Mouse (Mus musculus) kidney, postnatal 14 days (tissue): ENCODE data around the gene Psmg1.
"Not testable (repeated sequence)": the region's sequence is repeated elsewhere in the genome, so short reads cannot be mapped to it uniquely, and the experiment has no call there.

Experiments used
- DNase-seq: peaks from one replicate; pipeline ENCODE4 v3.0.0; 2022; ENCODE audit warnings: mixed read lengths

Gene Psmg1

GRCm38 (mm10) chr16:95990462-95991121 lies at the start of gene Psmg1:
Gene Psmg1, minus strand, starts transcription at chr16:95990960.
- peak; percentile 98 for DNase-seq

GRCm38 (mm10) chr16:96039538-96039937 lies 48.8 kb upstream of the Psmg1 start:
- no peak for DNase-seq

- DNase-seq: no peak
Observed at GRCm38 (mm10) chr16:96034473-96034872, 43.7 kb upstream of the Psmg1 start.

- no peak for DNase-seq
Observed at GRCm38 (mm10) chr16:96032368-96033043, 41.7 kb upstream of the Psmg1 start.

DNA sequence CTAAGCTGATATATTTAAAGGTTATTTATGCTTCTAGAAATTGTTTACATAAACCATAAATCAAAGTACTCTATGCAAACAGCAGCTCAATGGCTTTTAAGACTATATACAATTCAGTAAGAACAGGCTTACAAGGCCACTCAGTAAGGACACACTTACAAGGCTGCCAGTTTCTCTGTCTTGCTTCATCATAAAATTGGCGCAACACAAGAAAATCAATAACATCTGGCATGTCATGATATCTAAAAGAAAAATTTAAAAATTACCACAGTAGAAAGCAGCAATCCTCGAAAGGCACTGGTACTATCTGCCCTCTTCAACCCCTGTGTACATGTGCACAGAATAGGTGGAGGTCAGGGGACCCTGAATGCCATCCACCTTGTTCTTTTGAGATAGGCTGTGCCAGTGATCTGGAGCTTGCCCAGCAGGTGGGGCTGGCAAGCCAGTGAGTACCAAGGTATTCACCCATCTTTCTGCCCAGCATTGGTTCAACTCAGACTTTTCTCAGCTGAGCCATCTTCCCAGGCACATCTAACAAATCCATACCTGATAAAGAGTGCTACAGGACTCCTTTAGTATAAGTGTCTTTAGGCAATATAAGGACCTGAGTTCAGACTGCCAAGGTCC lies 39.8 kb upstream of the Psmg1 start:
- peak; percentile 27 for DNase-seq

GRCm38 (mm10) chr16:96026256-96026655 lies 35.5 kb upstream of the Psmg1 start:
- DNase-seq: no peak

DNA sequence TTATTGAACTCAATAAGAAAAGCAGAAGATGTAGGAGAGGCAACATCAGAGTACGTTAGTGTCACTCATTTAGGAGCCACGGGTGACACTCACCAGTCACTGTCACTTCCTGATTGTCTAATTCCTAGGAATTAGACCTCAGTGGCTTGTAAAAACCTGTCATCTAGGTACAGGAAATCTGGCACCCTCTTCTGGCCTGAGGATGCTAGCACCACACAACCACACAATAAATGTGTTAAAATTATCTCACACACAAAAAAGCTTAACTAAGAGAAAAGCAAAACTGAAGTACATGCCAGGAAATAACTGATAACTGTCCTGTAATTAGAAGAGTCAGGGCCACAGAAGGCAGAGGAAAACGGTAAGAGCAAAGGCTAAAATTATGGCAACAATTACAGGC lies 34.5 kb upstream of the Psmg1 start:
- DNase-seq: no peak

GRCm38 (mm10) chr16:96021045-96021444 lies 30.3 kb upstream of the Psmg1 start:
- DNase-seq: no peak

- not testable (repeated sequence) for DNase-seq
Observed at GRCm38 (mm10) chr16:96009124-96009523, 18.4 kb upstream of the Psmg1 start.

DNA sequence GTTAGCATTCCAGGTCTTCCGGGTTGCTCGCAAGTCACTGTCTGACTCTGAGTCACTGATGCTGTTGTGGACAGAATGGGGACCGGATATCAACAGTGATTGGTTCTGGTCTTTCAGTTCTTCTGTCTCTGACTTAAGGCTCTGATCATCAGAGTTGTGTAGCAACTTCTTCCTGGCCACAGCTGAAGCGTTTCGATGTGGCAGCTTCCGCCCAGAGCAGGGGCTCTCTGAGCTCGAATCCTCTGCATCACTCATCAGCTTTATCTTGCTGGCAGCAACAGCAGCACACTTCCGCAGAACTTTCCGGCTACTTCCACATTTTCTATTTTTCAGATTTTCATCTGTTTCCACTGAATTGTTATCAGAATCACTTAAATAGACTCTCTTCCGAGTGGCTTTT lies 13.5 kb upstream of the Psmg1 start:
- not testable (repeated sequence) for DNase-seq

DNA sequence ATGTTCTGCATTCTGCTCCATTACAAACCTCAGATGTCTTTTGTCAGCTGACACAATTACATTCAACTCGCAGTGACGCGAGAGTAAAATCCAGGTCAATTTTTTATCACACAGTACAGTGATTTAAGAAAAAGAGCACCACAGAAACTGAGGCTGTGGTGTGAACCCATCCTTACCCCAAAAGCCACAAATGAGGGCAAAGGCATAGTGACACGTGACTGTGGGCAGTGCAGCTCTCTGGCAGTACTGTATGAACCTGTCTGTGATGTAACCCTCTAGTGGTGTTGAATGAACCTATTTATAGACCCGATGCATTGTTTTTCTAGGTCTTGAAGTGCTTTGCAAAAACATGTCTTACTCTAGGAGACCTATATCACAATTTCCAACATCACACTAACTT lies 8.5 kb upstream of the Psmg1 start:
- no peak for DNase-seq

GRCm38 (mm10) chr16:95996156-95996555 lies 5.4 kb upstream of the Psmg1 start:
- no peak for DNase-seq

DNA sequence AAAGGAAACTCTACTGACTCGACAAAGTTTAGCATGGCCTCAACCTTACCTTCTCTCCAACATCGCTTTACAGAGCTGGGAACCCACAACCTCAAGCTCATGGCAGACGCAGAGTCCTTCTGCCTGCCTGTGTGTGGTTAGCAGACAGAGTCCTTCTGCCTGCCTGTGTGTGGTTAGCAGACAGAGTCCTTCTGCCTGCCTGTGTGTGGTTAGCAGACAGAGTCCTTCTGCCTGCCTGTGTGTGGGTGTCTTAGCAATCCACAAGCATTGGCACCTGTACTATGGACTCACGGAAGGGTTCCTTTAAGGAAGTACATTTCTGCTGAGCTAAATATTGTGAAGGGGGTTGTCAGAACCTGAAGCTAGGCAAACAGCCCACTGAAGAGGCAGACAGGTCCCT lies 3.8 kb upstream of the Psmg1 start:
- not testable (repeated sequence) for DNase-seq

GRCm38 (mm10) chr16:95992596-95992995 lies 1.8 kb upstream of the Psmg1 start:
- DNase-seq: no peak

GRCm38 (mm10) chr16:95991122-95991900 lies 551 bp upstream of the Psmg1 start:
- DNase-seq: peak; percentile 19

- DNase-seq: no peak
Observed at GRCm38 (mm10) chr16:95984911-95985310, 5.8 kb downstream of the Psmg1 start.

DNA sequence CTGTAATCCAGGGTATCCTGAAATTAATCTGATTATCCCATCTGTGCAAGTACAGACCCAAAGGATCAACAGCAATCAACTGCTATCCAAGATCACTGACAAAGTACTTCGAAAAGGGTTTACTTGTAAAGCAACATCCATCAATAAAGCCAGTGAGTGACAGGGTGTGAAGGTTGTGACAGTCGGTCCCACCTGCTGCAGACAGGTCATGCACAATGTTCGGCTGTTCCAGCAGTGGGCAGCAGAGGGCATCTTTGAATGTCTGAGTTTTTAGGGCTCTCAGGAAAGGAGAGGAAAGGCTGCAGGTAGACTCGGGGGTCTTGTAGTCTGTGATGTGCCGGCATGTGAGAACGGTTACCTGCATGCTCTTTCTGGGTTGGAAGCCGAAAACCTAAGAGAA lies 7.2 kb downstream of the Psmg1 start:
- DNase-seq: no peak

- no peak for DNase-seq
Observed at GRCm38 (mm10) chr16:95970841-95971240, 19.9 kb downstream of the Psmg1 start.

DNA sequence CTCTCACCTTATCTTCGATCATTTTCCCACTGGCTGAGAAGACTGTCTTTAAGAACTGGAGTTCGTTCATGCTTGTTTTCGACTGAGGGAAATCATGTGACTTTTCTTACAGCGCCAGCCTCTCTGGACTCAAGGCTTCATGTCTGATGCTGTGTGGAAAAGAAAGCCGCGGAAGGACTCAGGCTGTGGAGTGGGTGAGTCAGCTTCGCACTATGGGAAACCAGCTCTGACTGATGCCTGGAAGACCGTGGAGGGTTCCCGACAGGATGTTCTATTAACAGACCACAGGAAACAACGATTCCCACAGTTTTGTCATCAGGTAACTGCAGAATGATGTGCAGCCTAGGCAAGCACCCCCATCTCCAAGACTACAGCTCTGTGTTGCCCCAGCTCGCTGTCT lies 23.3 kb downstream of the Psmg1 start:
- no peak for DNase-seq

DNA sequence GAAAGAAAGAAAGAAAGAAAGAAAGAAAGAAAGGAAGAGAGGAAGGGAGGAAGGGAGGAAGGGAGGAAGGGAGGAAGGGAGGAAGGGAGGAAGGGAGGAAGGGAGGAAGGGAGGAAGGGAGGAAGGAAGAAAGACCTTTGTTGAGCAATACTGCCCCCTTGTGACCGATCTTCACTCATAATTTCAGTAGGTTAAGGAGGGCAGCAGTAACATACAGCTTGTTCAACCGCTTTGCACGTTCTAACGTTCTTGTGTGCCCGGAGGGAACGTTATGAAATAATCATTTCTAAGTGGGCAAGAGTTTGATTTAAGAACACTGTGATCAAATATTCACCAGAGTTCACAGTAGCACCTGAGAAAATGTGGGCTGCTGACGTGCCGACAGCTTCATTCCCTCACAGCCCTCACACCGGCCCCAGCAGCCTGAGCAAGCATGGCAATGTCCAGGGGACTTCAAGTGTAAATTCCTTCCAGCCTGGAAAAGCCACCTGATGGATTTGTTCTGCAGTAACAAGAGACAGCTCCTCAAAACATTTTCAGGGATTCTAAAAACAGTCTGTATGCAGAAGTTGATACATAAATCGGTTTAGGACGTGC lies 26.2 kb downstream of the Psmg1 start:
- DNase-seq: peak; percentile 46

- not testable (repeated sequence) for DNase-seq
Observed at GRCm38 (mm10) chr16:95961484-95961883, 29.3 kb downstream of the Psmg1 start.

DNA sequence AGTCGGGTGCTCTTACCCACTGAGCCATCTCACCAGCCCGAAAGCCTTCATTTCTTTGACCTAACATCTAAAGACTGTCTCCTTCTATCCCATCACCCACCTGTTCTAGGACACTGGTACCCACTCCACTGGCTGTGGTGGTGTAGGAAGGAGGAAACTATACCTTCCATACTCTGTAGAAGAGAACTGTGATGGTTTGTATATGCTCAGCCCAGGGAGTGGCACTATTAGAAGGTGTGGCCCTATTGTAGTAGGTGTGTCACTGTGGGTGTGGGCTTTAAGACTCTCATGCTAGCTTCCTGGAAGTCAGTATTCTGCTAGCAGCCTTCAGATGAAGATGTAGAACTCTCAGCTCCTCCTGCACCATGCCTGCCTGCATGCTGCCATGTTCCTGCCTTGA lies 30.1 kb downstream of the Psmg1 start:
- not testable (repeated sequence) for DNase-seq

GRCm38 (mm10) chr16:95958080-95958479 lies 32.7 kb downstream of the Psmg1 start:
- no peak for DNase-seq
